Mouse (Mus musculus) right cerebral cortex, postnatal 10 days (tissue): ENCODE data around the gene Rcn1.

ENCODE experiments used
- DNase-seq, 2 experiments: peaks; one replicate each; pipeline ENCODE4 v3.0.0; 2021; ENCODE audit warnings: low spot score in 2 of 2

Rcn1 gene

GRCm38 (mm10) chr2:105394375-105394774 is 4.7 kb downstream of the Rcn1 start:
- no peak for DNase-seq

GRCm38 (mm10) chr2:105392514-105392913 is 6.6 kb downstream of the Rcn1 start:
- no peak for DNase-seq

GRCm38 (mm10) chr2:105391414-105391784 is 7.7 kb downstream of the Rcn1 start:
- DNase-seq, result no peak

GRCm38 (mm10) chr2:105390653-105391413 is 8.3 kb downstream of the Rcn1 start:
- no peak for DNase-seq

- DNase-seq, result no peak
These were observed 9.9 kb downstream of the Rcn1 start for GRCm38 (mm10) chr2:105389007-105389890.

GRCm38 (mm10) chr2:105386418-105386817 is 12.7 kb downstream of the Rcn1 start:
- DNase-seq, result no peak

- DNase-seq, result no peak
These were observed 14.1 kb downstream of the Rcn1 start for GRCm38 (mm10) chr2:105384998-105385397.

- DNase-seq, result no peak
These were observed 16.1 kb downstream of the Rcn1 start for GRCm38 (mm10) chr2:105383063-105383462.

- DNase-seq, result no peak
These were observed 18.3 kb downstream of the Rcn1 start for GRCm38 (mm10) chr2:105380757-105381319.

GRCm38 (mm10) chr2:105379682-105380081 is 19.4 kb downstream of the Rcn1 start:
- no peak for DNase-seq

GRCm38 (mm10) chr2:105375705-105376104 is 23.4 kb downstream of the Rcn1 start:
- no peak for DNase-seq

- DNase-seq, result no peak
These were observed 23.9 kb downstream of the Rcn1 start for GRCm38 (mm10) chr2:105375261-105375660.

GRCm38 (mm10) chr2:105373658-105374057 is 25.5 kb downstream of the Rcn1 start:
- no peak for DNase-seq

- DNase-seq, result no peak
These were observed 26.4 kb downstream of the Rcn1 start for GRCm38 (mm10) chr2:105372727-105373126.

GRCm38 (mm10) chr2:105372156-105372555 is 27.0 kb downstream of the Rcn1 start:
- DNase-seq, result no peak

GRCm38 (mm10) chr2:105370698-105371097 is 28.4 kb downstream of the Rcn1 start:
- peak in 1 of 2 experiments; percentile 28 for DNase-seq

- DNase-seq, result no peak
These were observed 28.9 kb downstream of the Rcn1 start for GRCm38 (mm10) chr2:105370240-105370639.

GRCm38 (mm10) chr2:105367623-105368022 is 31.5 kb downstream of the Rcn1 start:
- no peak for DNase-seq

- DNase-seq, result no peak
These were observed 41.1 kb downstream of the Rcn1 start for GRCm38 (mm10) chr2:105358040-105358439.

GRCm38 (mm10) chr2:105356791-105357190 is 42.3 kb downstream of the Rcn1 start:
- no peak for DNase-seq

- DNase-seq, result no peak
These were observed 50.2 kb downstream of the Rcn1 start for GRCm38 (mm10) chr2:105348886-105349285.

- no peak for DNase-seq
These were observed 59.1 kb downstream of the Rcn1 start for GRCm38 (mm10) chr2:105339993-105340392.
